Mouse (Mus musculus): ENCODE data around the gene Idnk. TPM values are rescaled to one million over a fixed set of nuclear protein-coding genes. Genes with fewer than 3 reads are reported as not detected.

Idnk gene
- polyA plus RNA-seq, 1 experiment = 21.0 TPM

DNA sequence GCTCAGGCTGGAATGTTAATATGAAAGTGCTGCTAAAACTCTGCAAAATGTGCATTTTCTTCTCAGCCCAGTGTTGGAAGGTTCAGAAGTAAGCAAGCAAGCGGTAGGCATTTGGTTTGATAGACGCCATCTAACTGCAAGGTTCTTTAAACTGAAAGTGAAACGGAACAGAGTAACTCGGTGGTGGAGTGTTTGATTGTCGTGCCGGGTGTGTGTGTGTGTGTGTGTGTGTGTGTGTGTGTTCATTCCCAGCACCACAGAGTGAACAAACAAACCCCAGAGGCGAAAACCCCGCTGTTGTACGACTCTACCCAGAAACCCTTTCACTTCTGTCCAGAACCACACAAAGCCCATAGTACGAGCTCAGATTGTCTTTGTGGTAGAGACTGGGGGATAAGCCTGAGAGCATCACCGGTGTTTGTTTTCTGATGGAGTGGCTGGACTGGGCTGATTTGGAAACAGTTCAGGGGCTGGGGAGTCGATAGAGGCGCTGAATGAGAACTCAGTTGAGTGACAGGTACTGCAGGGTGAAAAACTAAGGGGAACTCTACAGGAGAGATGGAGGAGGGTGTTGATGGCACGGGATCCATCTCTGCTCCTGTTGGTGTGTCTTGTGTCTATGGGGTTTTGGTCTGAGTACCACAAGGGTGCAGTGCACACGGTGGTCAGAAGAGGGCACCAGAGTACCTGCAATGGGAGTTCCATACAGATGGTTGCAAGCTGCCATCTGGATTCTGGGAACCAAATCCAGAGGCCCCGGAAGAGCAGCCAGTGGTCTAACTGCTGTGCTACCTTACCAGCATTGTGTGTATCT, 857 bp downstream of the Idnk start:
- no peaks in the 10 kb centered on the region for H3K36me3 ChIP-seq (ENCODE audit: control insufficient read depth, insufficient read depth)

GRCm38 (mm10) chr13:58160761-58161160, 3.3 kb downstream of the Idnk start:
- no peaks in the 10 kb centered on the region for H3K36me3 ChIP-seq (ENCODE audit: control insufficient read depth, insufficient read depth)
- H3K27me3 ChIP-seq (ENCODE audit: control insufficient read depth, insufficient read depth, insufficient read length) = no peaks in the 10 kb centered on the region
- TF ChIP-seq SRF (IDR thresholded peaks at IDR 0.05; ENCODE audit: control insufficient read depth, insufficient read length, low read depth) (no peak), MYOG (IDR thresholded peaks at IDR 0.05; ENCODE audit: control insufficient read depth in 1 of 3, insufficient read depth in 1 of 3, insufficient read length in 2 of 3, low read depth in 2 of 3) (no peak), MYOD1 (IDR thresholded peaks at IDR 0.05; ENCODE audit: control insufficient read depth in 1 of 3, insufficient read length in 2 of 3, low read depth in 2 of 3) (no peak), POLR2A (IDR thresholded peaks at IDR 0.05; ENCODE audit: insufficient read length, low read depth) (no peak), TCF12 (IDR thresholded peaks at IDR 0.05; ENCODE audit: insufficient read depth, poor library complexity, severe bottlenecking) (no peak), USF1 (IDR thresholded peaks at IDR 0.05; ENCODE audit: low read depth) (no peak), MAX (IDR thresholded peaks at IDR 0.05; ENCODE audit: low read depth) (no peak), E2F4 (IDR thresholded peaks at IDR 0.05; ENCODE audit: insufficient read depth) (no peak), POLR2AphosphoS2 (IDR thresholded peaks at IDR 0.05; ENCODE audit: insufficient read length, low read depth) (no peak), TCF3 (IDR thresholded peaks at IDR 0.05; ENCODE audit: insufficient read length, low read depth) (no peak), CEBPB (IDR thresholded peaks at IDR 0.05; ENCODE audit: insufficient read depth, poor library complexity, severe bottlenecking) (no peak), REST (IDR thresholded peaks at IDR 0.05; ENCODE audit: insufficient read depth, insufficient read length) (no peak)
- no peaks in the 10 kb centered on the region for H3K79me2 ChIP-seq (ENCODE audit: control insufficient read depth, insufficient read depth)
- no peak overlapping the region for H3K4me3 ChIP-seq
- no peak overlapping the region for H3K4me2 ChIP-seq (ENCODE audit: low read depth)
- H3ac ChIP-seq (ENCODE audit: control insufficient read depth, insufficient read length) = no peak overlapping the region

More for the DNA sequence above, 857 bp downstream of the Idnk start:
- TF ChIP-seq MYOD1 (IDR thresholded peaks at IDR 0.05; ENCODE audit: control insufficient read depth in 1 of 3, insufficient read length in 2 of 3, low read depth in 2 of 3) = no peak
- Histone ChIP-seq H3K4me2 (ENCODE audit: low read depth) (peak overlapping the region; percentile 77), H3K79me2 (ENCODE audit: control insufficient read depth, insufficient read depth) (no peaks in the 10 kb centered on the region), H3K4me3 (peak overlapping the region; percentile 54), H3ac (ENCODE audit: control insufficient read depth, insufficient read length) (peak overlapping the region; percentile 26), H3K27me3 (ENCODE audit: control insufficient read depth, insufficient read depth, insufficient read length) (peaks cover 4% of the 10 kb centered on the region)

GRCm38 (mm10) chr13:58163343-58163742, 5.9 kb downstream of the Idnk start:
- no peaks in the 10 kb centered on the region for H3K36me3 ChIP-seq (ENCODE audit: control insufficient read depth, insufficient read depth)
- H3K4me2 ChIP-seq (ENCODE audit: low read depth) = no peak overlapping the region
- no peaks in the 10 kb centered on the region for H3K27me3 ChIP-seq (ENCODE audit: control insufficient read depth, insufficient read depth, insufficient read length)
- H3K4me3 ChIP-seq = no peak overlapping the region
- TF ChIP-seq POLR2A (IDR thresholded peaks at IDR 0.05; ENCODE audit: insufficient read length, low read depth) (no peak), E2F4 (IDR thresholded peaks at IDR 0.05; ENCODE audit: insufficient read depth) (no peak), CEBPB (IDR thresholded peaks at IDR 0.05; ENCODE audit: insufficient read depth, poor library complexity, severe bottlenecking) (no peak), TCF12 (IDR thresholded peaks at IDR 0.05; ENCODE audit: insufficient read depth, poor library complexity, severe bottlenecking) (no peak), MYOD1 (IDR thresholded peaks at IDR 0.05; ENCODE audit: control insufficient read depth in 1 of 3, insufficient read length in 2 of 3, low read depth in 2 of 3) (no peak), MAX (IDR thresholded peaks at IDR 0.05; ENCODE audit: low read depth) (no peak), MYOG (IDR thresholded peaks at IDR 0.05; ENCODE audit: control insufficient read depth in 1 of 3, insufficient read depth in 1 of 3, insufficient read length in 2 of 3, low read depth in 2 of 3) (no peak), POLR2AphosphoS2 (IDR thresholded peaks at IDR 0.05; ENCODE audit: insufficient read length, low read depth) (no peak), TCF3 (IDR thresholded peaks at IDR 0.05; ENCODE audit: insufficient read length, low read depth) (no peak), REST (IDR thresholded peaks at IDR 0.05; ENCODE audit: insufficient read depth, insufficient read length) (no peak), SRF (IDR thresholded peaks at IDR 0.05; ENCODE audit: control insufficient read depth, insufficient read length, low read depth) (no peak), USF1 (IDR thresholded peaks at IDR 0.05; ENCODE audit: low read depth) (no peak)
- no peak overlapping the region for H3ac ChIP-seq (ENCODE audit: control insufficient read depth, insufficient read length)
- H3K79me2 ChIP-seq (ENCODE audit: control insufficient read depth, insufficient read depth) = no peaks in the 10 kb centered on the region

DNA sequence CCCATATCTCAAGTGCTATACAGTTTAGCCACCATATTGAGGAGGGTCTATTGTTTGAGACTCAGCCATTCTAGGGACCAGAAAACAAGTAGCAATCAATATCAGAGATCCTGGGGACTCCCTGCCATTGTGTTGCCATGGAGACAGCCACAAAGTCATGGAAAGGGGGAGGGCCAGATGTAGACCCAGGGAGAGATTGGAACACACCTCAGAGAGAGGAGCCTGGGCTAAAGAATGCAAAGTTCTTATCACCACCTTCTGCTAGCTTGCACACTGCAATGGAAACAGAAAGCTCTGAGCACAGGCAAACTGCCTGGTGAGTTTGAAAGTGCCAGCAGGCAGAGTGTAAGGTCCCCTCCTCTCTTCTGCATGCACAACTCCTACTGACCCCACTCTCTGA, 10.7 kb downstream of the Idnk start:
- Histone ChIP-seq H3K4me2 (ENCODE audit: low read depth) (no peak overlapping the region), H3K36me3 (ENCODE audit: control insufficient read depth, insufficient read depth) (peaks cover 6% of the 10 kb centered on the region), H3K27me3 (ENCODE audit: control insufficient read depth, insufficient read depth, insufficient read length) (no peaks in the 10 kb centered on the region), H3K4me3 (no peak overlapping the region), H3K79me2 (ENCODE audit: control insufficient read depth, insufficient read depth) (no peaks in the 10 kb centered on the region), H3ac (ENCODE audit: control insufficient read depth, insufficient read length) (no peak overlapping the region)
- no peak for TF ChIP-seq MAX (IDR thresholded peaks at IDR 0.05; ENCODE audit: low read depth)
- no peak for TF ChIP-seq CEBPB (IDR thresholded peaks at IDR 0.05; ENCODE audit: insufficient read depth, poor library complexity, severe bottlenecking)
- no peak for TF ChIP-seq MYOG (IDR thresholded peaks at IDR 0.05; ENCODE audit: control insufficient read depth in 1 of 3, insufficient read depth in 1 of 3, insufficient read length in 2 of 3, low read depth in 2 of 3)
- TF ChIP-seq REST (IDR thresholded peaks at IDR 0.05; ENCODE audit: insufficient read depth, insufficient read length) = no peak
- TF ChIP-seq POLR2A (IDR thresholded peaks at IDR 0.05; ENCODE audit: insufficient read length, low read depth) = no peak

GRCm38 (mm10) chr13:58176105-58176504, 18.7 kb downstream of the Idnk start:
- no peak overlapping the region for H3ac ChIP-seq (ENCODE audit: control insufficient read depth, insufficient read length)
- no peak overlapping the region for H3K4me3 ChIP-seq
- no peaks in the 10 kb centered on the region for H3K79me2 ChIP-seq (ENCODE audit: control insufficient read depth, insufficient read depth)
- peaks cover 45% of the 10 kb centered on the region for H3K36me3 ChIP-seq (ENCODE audit: control insufficient read depth, insufficient read depth)
- TF ChIP-seq CEBPB (IDR thresholded peaks at IDR 0.05; ENCODE audit: insufficient read depth, poor library complexity, severe bottlenecking) = no peak
- TF ChIP-seq MYOD1 (IDR thresholded peaks at IDR 0.05; ENCODE audit: control insufficient read depth in 1 of 3, insufficient read length in 2 of 3, low read depth in 2 of 3) = no peak
- no peak for TF ChIP-seq E2F4 (IDR thresholded peaks at IDR 0.05; ENCODE audit: insufficient read depth)
- no peak for TF ChIP-seq TCF3 (IDR thresholded peaks at IDR 0.05; ENCODE audit: insufficient read length, low read depth)
- TF ChIP-seq POLR2AphosphoS2 (IDR thresholded peaks at IDR 0.05; ENCODE audit: insufficient read length, low read depth) = no peak
- no peak for TF ChIP-seq POLR2A (IDR thresholded peaks at IDR 0.05; ENCODE audit: insufficient read length, low read depth)
- no peak for TF ChIP-seq MAX (IDR thresholded peaks at IDR 0.05; ENCODE audit: low read depth)
- no peaks in the 10 kb centered on the region for H3K27me3 ChIP-seq (ENCODE audit: control insufficient read depth, insufficient read depth, insufficient read length)
- H3K4me2 ChIP-seq (ENCODE audit: low read depth) = no peak overlapping the region

Data from myocyte (in vitro differentiated cells).